Mouse (Mus musculus): ENCODE results near the gene Plxdc1. TPM values are rescaled to one million over a fixed set of nuclear protein-coding genes. Genes with fewer than 3 reads are reported as not detected.

Gene Plxdc1
- 1 to 10 TPM; 2.8 to 3.7 TPM for total RNA-seq (2021)
- long read RNA-seq, experiment 1, partial matches to known transcripts, result 0 of 25 reads
- long read RNA-seq, experiment 1, other reads (novel, unspliced or antisense), result 25 of 25 reads
- long read RNA-seq, experiment 2, partial matches to known transcripts, result 0 of 23 reads
- long read RNA-seq, experiment 2, other reads (novel, unspliced or antisense), result 23 of 23 reads

DNA sequence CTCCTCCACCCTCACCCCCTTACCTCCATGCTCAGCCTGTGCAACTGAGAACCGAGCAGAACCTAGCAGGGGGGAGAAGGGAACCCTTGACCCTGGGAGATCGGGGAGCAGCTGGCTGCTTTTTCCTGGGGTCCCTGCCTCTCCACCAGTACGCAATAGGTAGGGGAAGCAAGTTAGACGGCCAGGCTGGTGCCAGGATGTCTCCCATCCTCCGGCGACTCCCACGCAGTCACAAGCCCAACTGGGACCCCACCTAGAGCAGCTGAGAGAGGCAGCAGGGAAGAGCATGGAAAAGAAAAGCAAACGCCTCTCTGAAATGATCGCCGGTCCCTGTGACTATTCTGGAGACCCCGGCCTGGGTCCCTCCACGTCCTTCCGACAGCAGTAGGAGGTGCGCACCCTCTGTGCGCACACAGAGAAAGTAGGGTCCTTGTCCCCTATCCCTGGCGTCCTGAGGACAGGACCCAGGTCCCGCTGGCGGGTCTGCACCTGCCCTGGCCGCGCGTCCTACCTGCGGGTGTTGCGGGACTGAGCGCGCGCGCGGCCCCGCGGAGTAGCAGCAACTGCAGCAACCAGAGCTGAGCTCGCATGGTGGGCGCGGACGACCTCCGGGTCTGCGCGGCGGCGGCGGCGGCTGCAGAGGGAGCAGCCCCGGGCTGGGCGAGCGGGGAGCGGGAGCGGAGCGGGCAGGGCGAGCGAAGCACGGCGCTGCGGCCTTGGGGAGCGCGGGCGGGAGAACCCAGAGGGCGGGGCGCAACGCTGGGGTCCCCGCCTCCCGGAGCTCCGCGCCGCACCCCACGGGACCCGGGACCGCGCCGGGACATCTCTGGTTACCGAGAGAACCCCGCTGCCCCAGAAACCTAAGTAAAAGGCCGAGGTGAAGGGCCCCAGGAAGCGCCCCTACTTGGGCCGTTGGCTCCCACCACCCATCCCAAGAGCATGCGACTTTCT lies at the start of gene Plxdc1:
Gene Plxdc1, minus strand, starts transcription at position 718 of the 951 bp plus-strand sequence.
- no peak for DNase-seq
- intact Hi-C loops (cut with DNase I), result loop anchor here (2.0 kb wide), 1 partner anchor 49 kb away; no protein-coding TSS in a partner anchor

DNA sequence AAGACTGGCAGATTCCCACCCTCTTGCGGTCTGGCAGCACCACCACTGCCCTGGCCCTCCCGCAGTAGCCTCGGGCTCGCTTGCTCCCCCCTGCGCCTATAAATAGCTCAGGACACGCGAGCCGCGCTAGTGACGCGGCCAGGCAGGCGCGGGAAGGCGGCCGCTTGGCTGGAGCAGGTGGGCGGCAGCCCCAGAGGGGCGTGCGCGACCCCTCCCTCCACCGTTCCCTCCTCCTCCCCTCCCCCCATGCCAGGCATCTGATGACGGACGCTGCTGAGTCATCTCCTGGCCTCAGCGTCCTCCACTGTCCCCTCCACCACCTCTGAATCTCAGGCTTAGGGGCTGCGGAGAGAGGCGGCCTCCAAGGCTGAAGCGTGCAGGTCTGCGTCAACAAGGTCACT lies 49.7 kb upstream of the Plxdc1 start:
- intact Hi-C loops (cut with DNase I), result no loop called here
- DNase-seq, result peak in 1 of 2 experiments; percentile 35

DNA sequence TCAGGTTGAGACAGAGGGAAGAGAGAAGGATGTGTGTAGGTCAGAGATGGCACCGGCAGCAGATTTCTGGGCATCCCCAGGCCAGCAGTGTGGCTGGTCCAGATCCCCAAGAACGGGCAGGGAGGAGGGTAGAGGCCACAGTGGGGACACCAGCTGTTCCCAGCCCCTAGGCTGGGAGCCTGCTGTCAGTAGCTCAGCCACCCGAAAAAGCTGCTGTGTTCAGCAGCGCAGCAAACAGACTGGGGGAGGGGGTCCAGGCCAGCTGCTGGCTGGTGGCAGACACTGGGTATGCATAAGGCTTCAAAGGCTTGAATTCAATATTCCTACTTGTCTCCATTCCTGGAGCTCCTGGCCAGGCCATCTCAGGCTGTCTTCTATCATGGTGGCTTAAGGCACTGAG lies 48.6 kb upstream of the Plxdc1 start:
- intact Hi-C loops (cut with DNase I), result no loop called here
- no peak for DNase-seq

DNA sequence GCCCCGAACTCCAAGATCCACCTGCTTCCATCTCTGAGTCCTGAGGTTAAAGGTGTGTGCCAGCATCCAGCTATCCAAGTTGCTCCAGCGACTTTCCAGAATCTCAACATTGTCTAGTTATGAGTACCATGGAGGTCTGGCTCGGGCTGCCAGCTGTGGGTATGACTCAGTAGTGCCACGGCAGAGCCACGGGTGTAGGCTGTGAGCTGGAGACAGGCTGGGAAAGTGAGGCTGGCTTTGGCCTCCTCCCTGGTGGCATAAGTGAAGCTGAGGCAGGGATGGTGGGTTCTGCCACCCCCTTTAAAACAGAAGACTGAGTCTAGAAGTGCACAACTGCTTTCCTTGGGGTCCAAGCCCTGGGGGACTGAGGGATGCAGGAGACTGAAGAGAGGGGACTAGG lies 47.8 kb upstream of the Plxdc1 start:
- intact Hi-C loops (cut with DNase I), result no loop called here

DNA sequence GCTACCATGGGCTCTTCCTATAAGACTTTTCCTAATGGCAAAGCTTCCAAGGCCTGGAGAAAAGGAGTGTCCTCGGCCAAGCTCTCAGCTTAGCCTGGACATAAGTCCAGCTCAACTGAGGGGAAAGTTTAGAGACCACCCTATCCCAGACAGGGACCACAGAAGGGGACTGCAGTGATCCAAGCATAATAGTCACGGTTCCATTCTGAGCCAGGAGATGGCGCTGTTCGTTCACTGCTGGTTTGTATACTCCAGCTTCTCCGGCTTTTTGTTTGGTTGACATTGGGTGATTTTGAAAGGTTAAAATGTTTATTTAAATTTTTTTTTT lies 45.2 kb upstream of the Plxdc1 start:
- intact Hi-C loops (cut with DNase I), result no loop called here
- DNase-seq, result peak; percentile 52 to 70

More for the DNA sequence above, 47.8 kb upstream of the Plxdc1 start:
- DNase-seq, result no peak

DNA sequence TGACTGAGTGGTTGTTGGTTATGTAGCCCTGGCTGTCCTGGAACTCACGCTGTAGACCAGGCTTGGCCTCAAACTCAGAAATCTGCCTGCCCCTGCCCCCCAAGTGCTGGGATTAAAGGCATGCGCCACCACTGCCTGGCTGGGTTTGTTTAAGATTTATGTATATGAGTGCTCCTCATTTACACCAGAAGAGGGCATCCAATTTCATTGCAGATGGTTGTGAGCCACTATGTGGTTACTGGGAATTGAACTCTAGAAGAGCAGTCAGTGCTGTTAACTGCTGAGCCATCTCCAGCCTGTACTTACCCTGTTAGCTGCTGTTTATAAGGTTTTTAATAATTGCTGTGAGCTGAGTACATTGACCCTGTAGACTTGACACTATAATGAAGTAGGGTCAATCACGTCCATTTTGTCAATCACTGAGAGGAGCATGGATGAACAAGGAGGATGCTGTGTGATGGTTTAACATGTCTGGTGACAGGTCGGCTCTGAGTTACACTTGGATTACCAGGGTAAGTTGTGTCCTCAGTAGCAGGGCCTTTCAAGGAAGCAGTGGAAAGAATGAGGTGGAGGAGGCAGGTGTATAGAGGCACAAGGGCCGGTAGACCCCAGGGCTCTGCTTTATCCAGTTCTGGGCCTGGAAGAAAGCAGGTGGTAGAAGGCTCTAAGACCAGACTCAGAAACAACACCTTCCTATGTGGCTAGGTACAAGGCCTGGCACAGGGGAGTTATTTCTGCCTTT lies 44.6 kb upstream of the Plxdc1 start:
- intact Hi-C loops (cut with DNase I), result no loop called here
- DNase-seq, result no peak

DNA sequence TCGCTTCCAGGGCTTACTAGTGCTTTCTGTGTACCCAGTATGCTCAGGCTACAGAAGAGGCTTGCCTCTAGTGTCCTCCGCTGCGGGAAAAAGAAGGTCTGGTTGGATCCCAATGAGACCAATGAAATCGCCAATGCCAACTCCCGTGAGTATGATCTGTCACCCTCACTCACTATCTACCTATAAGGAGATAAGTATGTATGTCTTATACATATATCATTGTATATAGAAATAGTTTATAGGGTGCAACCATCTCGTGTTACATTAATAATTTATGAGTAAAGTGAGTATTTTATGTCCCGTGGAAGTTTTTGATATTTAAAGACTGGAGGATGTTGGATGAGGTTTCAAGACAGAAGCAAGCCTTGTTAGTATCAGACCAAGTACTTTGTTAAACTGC lies 41.5 kb upstream of the Plxdc1 start:
- DNase-seq, result no peak
- intact Hi-C loops (cut with DNase I), result no loop called here

DNA sequence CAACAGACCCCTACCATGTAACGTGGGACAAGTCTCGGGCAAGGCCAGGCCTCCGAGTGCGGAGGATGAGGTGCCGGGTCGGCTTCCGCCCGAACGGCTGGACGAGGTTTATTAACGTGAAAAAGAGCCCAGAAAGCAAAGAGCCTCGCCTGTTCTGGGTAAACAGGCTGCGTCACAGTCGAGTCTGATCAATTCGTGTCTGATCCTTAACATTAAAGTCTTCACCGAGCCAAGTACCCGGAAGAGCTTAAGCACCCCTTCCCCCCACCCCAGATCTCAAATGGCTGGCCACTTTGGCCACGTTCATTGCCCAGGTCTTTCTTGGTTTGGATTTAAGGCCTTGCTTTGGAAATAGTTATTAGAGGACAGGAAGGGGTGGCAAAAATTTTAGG lies 41.0 kb upstream of the Plxdc1 start:
- intact Hi-C loops (cut with DNase I), result no loop called here

DNA sequence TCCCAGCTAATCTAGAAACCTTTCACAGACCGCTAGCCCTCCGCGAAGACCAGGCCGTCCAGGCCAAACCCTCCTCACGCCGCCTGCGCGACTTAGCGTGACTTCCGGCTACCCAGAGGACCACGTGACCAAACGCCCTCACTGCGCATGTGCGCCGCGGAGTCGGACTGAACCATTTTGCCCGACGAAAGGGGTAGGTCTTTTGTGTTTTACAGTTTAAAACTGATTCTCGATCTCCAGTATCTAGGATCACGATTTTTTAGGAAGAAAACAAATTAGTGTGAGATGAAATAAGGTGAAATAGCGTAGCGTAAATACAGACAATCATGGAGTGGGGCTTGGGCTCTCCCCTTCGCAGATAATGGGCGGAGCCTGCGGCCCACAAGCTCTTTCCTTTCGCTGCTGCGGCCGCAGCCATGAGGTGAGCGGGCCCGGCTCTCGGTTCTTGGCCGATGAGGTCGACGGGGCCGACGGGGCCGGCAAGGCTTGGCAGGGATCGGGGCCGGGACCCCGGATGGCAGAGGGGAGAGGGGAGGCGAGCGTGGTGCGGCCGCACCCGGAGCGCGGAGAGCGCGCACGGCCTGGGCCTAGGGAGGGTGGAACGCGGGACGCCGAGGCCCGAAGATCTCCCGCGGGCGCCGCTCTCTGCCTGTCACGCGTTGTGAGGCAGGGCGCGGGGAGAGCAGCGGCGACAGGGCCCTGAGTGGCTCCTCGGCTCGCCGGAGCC lies 40.5 kb upstream of the Plxdc1 start, which contains the start of gene Rpl19:
Gene Rpl19, plus strand, starts transcription at position 141 of the 727 bp plus-strand sequence.
- intact Hi-C loops (cut with DNase I), result no loop called here
- DNase-seq, result peak; percentile 89 to 91

More for the DNA sequence above, 41.0 kb upstream of the Plxdc1 start:
- no peak for DNase-seq

DNA sequence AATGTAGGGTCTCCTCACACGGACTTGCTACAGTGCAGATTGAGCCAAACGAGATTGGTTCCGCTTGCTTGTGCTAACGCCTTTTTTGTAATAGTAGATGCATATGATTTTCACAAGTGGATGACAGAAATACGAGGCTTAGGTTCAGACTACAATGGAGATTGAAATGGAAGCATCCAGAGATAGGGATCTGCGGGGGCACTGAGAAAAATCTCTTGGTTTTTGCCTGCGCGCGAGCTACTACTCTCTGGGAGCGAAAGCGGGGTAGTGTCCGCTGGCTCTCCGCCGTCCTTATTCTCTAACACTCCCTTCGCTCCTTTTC lies 40.0 kb upstream of the Plxdc1 start:
- intact Hi-C loops (cut with DNase I), result no loop called here
- DNase-seq, result no peak

DNA sequence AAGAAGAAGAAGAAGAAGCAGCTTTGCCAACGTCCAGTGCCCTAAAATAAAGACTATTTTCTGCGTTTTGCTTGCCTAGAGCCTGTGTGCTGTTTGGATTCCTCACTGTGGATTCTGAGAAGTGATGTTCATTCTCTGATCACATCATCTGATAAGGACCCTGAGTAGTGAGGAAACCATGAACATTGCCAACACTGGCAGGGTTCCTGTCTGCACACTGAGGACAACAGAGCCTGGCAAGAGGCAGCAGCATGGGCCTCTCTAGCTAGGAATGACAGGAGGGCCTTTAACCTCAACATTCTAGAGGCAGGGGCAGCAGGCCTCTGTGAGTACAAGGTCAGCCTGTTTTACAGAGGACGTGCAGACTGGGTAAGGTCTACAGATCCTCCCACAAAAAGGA lies 38.3 kb upstream of the Plxdc1 start:
- no peak for DNase-seq
- intact Hi-C loops (cut with DNase I), result no loop called here

DNA sequence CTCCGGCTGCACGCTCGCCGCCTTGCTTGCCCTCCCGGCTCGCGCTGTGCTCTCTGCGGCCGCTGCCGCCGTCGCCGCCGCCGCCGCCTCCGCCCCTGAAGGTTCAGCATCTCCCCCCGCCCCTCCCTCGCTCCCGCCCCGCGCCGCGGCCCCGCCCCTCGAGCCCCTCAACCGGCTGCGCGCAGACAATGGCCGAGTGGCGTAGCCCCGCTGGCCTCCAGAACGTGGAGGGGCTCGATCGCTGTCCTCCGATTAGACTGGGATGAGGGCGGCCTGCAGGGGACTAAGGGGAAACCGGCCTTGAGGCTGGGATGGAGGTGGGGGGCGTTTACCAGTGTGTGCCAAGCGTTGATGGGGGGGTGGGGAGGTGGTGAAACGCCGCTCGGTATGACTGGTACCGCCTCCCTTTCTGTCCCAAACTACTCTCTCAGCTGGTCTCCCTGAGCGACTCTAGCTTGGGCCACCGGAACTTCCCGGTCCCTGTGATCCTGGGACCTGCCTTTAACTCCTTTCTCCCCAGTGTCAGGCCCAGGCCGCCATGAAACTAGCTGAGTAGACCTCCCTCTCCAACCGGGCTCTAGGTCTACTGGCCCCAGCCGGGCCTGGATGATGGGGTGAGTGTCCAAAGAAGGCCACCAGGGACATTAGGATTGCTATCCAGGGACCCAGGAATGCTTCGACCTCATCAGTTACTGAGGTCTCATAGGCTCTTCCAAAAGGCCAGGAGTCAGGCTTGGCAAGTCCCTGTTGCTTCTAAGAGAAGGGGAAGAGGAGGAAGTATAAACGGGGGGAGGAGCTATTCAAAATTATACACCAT lies 36.5 kb upstream of the Plxdc1 start, which contains the start of gene Cacnb1:
Gene Cacnb1, minus strand, starts transcription at position 480 of the 817 bp plus-strand sequence.
- intact Hi-C loops (cut with DNase I), result no loop called here
- peak; percentile 36 to 56 for DNase-seq

DNA sequence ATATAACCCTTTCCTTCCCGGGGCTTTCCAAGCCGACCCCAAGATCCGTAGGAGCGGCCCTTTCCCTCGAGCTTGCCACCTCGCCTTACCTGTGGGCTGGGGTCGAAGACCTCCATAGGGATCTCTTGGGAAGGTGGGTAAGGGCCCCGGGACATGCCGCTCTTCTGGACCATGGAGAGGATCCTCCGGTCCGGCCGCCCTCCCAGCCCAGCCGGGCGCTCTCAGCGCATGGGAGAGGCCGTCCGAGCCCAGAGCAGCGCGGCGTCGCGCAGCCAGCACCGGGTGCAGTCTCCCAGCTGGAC lies 36.0 kb upstream of the Plxdc1 start:
- no peak for DNase-seq
- intact Hi-C loops (cut with DNase I), result no loop called here

DNA sequence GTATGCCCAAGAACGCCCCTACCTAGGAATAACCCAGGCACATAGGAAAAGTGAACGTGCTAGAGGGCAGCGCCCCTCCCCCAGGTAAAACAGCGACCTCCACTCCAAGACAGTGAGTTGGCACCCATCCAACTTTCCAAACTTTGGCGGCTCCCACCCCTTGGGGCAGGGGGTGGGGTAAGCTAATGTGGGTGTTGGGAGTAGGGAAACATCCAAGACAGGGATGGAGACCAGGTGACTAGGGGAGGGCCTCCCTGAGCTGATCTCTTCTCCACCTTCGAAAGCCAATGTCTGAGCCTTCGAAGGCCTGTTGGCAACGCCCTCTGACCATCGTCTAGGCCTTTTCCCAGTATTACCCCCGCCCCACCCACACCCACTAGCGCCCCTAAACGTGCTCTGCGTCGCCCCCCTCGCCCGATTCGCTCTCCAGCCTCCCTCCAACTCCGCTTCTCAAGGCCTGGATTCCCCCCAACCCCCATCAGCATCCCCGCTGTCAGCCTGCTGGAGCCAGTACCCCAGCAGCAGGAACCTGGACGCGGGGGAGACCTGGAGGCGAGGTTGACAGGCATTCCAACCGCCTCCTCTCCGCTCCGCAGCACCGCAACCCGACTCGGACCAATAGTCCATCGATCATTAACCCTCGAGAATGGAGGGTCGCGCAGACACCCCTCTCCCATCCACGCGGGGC lies 35.5 kb upstream of the Plxdc1 start:
- intact Hi-C loops (cut with DNase I), result no loop called here
- no peak for DNase-seq

DNA sequence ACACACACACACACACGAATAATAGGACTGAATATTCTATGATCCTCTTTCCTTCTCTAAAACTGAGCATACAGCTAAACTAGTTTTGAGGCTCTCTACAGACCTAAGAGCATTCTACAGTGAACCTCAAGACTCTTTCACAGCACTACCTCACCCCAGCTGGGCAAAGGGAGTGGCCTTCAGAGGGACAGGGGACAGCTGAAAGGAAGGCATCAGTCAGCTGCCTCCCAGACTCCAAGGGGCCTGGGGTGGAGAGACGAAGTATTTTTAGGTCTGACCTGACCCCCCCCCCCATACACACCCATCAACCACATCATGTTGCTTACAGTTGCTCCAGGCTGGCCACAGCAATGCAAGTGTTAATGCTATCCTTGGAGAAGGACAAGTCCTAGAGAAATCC lies 34.9 kb upstream of the Plxdc1 start:
- intact Hi-C loops (cut with DNase I), result no loop called here
- DNase-seq, result no peak

DNA sequence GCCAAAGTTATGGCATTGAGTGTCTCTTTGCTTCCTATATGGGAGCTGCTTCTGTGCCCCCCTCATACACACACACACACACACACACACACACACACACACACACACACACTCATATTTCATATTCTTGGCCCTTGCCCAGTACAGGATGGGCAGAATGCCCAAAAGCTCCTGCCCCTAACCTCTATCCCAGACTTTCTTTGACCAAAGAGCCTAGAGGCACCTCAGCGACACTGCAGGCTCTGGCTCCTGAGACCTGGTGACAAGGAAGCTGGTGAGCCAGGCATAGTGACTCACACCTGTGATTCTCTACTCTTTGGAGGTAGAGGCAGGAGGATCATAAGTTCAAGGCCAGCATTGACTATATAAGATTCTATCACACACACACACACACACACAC lies 34.5 kb upstream of the Plxdc1 start:
- no peak for DNase-seq
- intact Hi-C loops (cut with DNase I), result no loop called here

DNA sequence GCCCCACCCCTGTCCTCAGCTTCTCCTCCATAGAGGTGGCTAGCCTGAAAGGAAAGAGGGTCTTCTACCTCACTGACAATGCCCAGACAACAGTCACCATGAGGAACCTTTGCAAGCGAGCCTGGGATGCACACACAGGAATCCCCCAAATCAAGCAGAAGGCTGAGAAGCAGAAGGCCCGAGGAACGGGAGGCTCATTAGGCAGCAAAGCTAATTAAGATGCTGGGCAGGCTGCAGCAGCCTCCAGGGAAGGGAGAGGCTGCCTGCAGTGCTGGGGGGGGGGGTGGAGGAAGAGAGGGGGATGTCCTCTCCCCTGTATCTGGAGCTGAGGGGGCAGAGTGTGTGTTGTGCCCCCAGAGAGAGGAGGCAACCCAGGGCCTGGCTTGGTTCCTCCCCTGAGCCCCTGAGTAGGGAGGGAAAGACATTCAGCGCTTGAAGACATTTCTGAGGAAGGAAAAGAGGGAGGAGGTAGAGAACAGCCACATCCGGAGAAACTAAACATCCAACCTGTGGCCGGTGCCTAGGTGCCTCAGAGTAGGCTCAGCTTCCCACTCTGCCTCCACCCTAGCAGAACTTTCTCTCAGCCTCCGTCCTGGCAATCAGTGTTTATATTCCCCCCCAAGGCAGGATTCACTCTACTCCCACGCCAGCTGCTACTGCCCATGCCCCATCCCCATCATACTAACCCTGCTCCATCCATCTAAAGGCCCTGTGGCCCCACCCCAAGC lies 33.8 kb upstream of the Plxdc1 start:
- intact Hi-C loops (cut with DNase I), result no loop called here
- no peak for DNase-seq

DNA sequence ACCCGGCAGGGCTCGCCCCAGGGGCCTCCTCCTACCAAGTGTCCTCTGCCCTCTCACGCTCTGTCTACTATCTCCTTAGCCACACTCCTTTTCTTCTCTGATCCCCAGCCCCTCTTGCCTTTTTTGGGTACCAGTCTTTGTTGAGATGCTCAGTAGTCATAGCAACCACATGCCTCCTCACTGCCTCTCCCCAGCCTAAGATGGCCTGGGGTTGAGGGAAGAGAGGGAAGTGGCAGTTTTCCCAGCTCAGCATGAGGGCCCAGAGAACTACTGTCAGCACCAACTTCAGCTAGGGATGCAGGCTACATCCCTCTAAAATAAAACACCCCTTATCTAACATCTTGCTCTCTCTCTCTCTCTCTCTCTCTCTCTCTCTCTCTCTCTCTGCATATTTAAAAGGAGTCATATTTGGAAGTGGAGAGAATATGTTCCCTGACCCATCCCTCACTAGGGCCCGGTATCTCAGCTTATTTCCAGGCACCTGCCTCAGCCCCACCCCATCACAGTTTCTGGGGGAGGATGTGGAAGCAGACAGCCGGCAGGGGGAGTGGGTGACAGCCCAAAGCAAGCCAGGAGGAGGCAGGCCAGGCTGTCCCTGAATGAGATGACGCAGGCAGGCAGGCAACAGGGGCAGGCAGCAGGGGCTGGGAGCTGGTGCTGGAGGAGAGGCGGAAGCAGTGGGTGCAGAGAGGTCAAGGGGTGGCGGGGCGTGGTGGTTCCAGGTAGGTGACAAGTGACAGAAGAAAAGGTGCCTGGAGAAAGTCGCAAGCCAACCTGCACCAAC lies 32.8 kb upstream of the Plxdc1 start:
- intact Hi-C loops (cut with DNase I), result no loop called here
- peak in 1 of 2 experiments; percentile 33 for DNase-seq

All from gastrocnemius, postnatal 36 days (tissue).